Mouse (Mus musculus): ENCODE data around the gene March5.
"Not testable (repeated sequence)": the region's sequence is repeated elsewhere in the genome, so short reads cannot be mapped to it uniquely, and the experiment has no call there.

March5 gene

GRCm38 (mm10) chr19:37207303-37208175 lies at the start of gene March5:
March5 (plus strand) TSS chr19:37207543.
- ATAC-seq (ENCODE audit: insufficient number of reproducible peaks, low FRiP score, low TSS enrichment): peak; percentile 98

GRCm38 (mm10) chr19:37172096-37172495 lies 35.2 kb upstream of the March5 start:
- no peak for ATAC-seq (ENCODE audit: insufficient number of reproducible peaks, low FRiP score, low TSS enrichment)

DNA sequence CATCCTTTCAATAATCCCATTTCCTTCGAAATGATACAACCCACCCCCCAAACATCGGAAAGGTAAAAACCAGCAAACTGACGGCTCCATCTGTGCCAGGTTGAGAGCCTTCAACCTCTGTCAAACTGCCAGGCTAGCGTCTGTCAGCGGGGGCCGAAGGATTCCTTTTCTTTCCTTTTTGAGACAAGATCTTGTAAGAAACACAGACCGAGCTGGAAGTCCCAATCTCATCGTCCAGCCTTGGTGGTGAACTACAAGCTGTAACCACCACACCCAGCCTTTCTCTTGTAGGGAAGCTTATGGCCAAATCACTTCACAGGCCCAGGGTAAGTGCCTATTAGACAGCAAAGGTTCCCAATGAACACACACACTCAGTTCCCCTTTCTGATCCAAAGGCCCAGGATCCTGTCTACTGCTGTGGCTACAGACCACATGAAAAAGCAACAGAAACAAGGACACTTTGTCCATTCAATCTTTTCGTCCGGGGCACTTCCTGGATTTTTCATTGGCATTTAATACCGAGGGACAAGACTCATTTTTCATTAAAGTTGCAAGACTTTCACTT lies 34.7 kb upstream of the March5 start:
- ATAC-seq (ENCODE audit: insufficient number of reproducible peaks, low FRiP score, low TSS enrichment): no peak

GRCm38 (mm10) chr19:37173331-37174115 lies 33.8 kb upstream of the March5 start:
- no peak for ATAC-seq (ENCODE audit: insufficient number of reproducible peaks, low FRiP score, low TSS enrichment)

GRCm38 (mm10) chr19:37174116-37174715 lies 33.1 kb upstream of the March5 start:
- ATAC-seq (ENCODE audit: insufficient number of reproducible peaks, low FRiP score, low TSS enrichment): peak; percentile 28

GRCm38 (mm10) chr19:37174716-37175435 lies 32.5 kb upstream of the March5 start:
- ATAC-seq (ENCODE audit: insufficient number of reproducible peaks, low FRiP score, low TSS enrichment): peak; percentile 36

DNA sequence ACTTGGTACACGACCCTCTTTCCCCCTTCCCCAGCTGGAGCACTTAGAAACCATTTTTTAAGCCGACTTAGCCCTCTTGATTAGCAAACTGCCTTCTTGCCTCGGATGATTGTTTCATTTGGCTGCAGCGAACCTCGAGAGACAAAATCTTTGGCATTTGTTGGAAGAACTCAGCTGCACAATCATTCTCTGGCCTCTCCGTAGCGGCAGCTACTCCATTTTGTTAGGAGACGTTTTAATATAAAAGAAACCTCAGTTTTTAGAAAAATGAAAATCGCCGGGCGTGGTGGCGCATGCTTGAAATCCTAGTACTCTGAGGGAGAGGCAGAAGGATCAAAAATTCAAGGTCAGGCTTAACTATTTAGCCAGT lies 31.9 kb upstream of the March5 start:
- no peak for ATAC-seq (ENCODE audit: insufficient number of reproducible peaks, low FRiP score, low TSS enrichment)

DNA sequence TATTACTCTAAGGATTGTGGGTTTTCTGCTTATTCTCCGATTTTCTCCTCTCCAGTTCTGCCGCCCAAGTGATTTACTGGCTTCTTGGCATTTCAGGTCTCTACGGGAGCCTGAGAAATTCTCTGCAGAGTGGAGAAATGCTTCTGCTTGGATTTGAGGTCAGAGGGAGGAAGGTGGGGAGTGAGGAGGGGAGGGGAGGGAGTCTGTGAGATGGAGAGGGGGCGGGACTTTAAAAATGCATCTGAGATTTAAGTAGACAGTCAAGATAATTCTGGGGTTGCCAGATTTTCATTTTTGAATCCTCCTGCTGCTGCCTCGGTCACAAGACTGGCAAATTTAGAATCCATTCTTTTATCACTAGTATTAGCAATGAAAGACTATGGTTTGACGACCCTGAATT lies 31.4 kb upstream of the March5 start:
- no peak for ATAC-seq (ENCODE audit: insufficient number of reproducible peaks, low FRiP score, low TSS enrichment)

- no peak for ATAC-seq (ENCODE audit: insufficient number of reproducible peaks, low FRiP score, low TSS enrichment)
These were observed 30.4 kb upstream of the March5 start for GRCm38 (mm10) chr19:37176879-37177462.

GRCm38 (mm10) chr19:37177819-37178708 lies 29.3 kb upstream of the March5 start:
- ATAC-seq (ENCODE audit: insufficient number of reproducible peaks, low FRiP score, low TSS enrichment): peak; percentile 66; the same call in 1 of the 2 replicates

DNA sequence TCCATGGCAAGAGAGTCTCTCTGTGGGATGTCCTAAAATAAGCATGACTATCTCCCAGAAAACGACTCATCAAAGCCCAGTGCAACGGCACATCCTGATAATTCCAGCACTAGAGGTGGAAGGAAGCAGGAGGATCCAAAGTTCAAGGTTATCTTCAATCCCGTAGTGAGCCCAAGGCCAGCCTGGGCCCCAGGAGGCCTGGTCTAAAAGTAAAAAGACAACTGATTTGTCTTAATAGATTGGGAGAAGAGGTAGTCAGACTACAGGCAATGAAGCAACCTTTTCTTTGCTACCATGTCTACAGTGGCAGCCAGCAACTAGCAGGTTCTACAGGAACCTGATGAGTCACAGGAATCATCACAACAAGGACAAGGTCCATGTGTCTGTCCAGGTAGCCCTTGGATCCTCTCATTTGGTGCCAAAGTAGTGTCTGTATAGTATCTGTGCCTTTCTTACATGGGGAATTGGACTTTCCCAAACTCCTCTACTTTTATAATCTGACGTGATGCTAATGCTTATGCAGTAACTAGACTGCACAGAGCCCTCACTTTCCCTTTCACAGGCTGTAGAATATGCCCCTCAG lies 18.9 kb upstream of the March5 start:
- ATAC-seq (ENCODE audit: insufficient number of reproducible peaks, low FRiP score, low TSS enrichment): no peak

- no peak for ATAC-seq (ENCODE audit: insufficient number of reproducible peaks, low FRiP score, low TSS enrichment)
These were observed 14.8 kb upstream of the March5 start for GRCm38 (mm10) chr19:37192475-37193058.

DNA sequence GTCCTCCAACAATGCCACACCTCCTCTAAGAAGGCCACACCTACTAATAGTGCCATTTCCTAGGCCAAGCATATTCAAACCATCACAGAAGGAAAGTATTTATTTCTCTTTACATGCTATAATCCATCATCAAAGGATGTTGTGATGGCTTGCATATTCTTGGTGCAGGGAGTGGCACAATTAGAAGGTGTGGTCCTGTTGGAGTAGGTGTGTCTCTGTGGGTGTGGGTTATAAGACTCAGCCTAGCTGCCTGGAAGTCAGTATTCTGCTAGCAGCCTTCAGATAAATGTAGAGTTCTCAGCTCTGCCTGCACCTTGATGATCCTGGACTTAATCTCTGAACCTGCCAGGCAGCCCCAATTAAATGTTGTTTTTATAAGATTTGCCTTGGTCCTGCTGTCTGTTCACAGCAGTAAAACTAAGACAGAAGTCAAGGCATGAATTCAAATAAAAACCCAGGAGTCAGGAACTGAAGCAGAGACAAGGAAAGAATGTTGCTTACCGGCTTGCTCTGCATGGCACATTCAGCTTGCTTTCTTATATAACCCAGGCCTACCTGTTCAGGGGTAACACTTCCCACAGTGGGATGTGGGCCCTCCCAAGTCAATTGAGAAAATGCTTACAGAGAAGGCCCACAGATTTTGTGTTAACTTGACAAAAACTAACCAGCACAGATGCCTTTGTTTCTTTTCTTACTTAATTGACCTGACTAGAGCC lies 9.0 kb upstream of the March5 start:
- ATAC-seq (ENCODE audit: insufficient number of reproducible peaks, low FRiP score, low TSS enrichment): no peak

DNA sequence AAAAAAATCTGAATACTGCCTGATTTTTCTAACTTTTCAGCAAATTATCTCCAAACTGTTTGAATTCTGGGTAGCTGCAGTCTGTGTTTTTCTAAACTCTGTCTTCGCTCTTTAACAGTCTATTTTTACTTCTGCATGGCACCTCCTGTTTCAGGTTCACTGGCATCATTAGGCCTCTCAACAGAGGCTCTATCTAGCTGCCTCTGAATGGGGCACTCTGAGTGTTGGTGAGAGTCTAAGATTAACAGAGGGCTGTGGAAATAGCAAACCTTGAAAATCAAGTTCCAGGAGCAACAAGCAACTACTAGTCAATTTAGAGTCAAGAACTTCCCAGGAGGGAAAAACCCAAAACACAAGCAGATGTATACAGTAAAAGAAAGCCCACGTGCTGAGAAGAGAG lies 7.5 kb upstream of the March5 start:
- ATAC-seq (ENCODE audit: insufficient number of reproducible peaks, low FRiP score, low TSS enrichment): no peak

DNA sequence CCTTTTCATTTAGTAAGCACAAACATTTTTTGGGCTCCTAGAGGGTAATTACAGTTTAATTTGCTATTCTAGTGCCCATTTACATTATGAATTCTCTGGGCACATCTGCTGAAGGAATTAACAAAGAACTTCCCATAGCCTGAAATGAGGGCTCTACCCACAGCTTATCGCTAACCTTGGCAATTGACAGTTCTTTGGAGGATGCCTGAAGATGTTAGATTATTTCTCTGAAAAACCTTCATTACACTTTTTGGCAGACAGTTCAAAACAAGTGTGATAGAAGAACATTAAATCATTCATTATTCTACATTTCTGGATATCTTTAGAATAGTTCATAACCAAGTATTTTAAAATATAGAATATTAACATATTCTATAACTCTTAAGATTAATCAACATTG lies 4.0 kb upstream of the March5 start:
- ATAC-seq (ENCODE audit: insufficient number of reproducible peaks, low FRiP score, low TSS enrichment): no peak

DNA sequence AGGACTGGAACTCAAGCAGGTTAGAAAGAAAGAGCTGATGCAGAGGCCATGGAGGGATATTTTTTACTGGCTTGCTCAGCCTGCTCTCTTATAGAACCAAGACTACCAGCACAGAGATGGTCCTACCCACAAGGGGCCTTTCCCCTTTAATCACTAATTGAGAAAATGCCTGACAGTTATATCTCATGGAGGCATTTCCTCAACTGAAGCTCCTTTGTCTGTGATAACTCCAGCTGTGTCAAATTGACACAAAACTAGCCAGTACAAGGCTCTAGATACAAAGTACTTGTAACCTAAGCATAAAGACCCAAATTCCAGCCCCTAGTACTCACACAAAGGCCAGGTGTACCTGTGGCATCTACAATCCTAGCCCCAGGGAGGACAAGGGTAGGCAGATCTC lies 2.2 kb upstream of the March5 start:
- ATAC-seq (ENCODE audit: insufficient number of reproducible peaks, low FRiP score, low TSS enrichment): not testable (repeated sequence)

DNA sequence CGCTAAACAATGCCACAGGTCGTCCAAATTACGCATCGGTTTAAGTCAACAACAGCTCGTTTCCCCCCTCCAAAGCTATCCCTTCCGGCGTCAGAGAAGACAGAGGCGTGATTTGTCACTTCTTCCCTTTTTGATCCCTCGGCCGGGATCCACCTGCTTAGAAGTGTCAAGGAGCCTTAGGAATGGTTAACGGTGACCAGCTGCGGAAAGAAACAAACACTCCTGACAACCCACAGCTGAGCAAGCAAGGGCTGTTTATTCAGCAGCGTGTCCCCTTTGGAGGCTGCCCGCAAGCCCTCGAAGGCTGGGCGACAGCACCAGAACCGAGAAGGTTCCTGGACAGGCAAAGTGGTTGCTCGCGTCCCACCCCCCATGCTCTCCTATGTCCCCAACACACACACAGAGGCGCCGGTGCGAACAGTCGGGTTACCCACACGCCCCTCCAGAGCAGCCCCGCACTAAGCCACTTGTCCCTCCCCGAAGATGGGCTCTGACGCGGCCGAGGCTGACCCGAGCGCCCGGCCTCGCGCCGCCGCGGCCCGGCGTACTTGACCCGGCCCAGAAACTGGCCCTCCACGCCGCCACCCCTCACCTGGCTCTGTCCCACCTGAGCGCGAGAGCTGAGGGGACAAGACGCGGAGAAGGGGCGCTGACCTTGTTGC lies 571 bp upstream of the March5 start:
- ATAC-seq (ENCODE audit: insufficient number of reproducible peaks, low FRiP score, low TSS enrichment): peak; percentile 65
